Mouse (Mus musculus) bone marrow, adult 2 months (tissue): ENCODE measurements at regions not wholly inside any gene's neighbourhood (a gene's known extent, or its start where the extent isn't known, plus 50 kb on each side); places are given as distances from the start of the nearest gene placed in this dataset.

Source experiments
- H3K27ac ChIP-seq: fragments of 200-500 bp; 2 replicates; pipeline ENCODE4 v1.5.1; 2012; ENCODE audit warnings: low read depth, mild to moderate bottlenecking, control low read depth, inconsistent platforms, low read length; ENCODE audit not compliant: control insufficient read depth, poor library complexity, insufficient read depth
- H3K4me1 ChIP-seq: fragments of 200-500 bp; 2 replicates; pipeline ENCODE4 v1.6.1; 2011; ENCODE audit warnings: low read length; ENCODE audit not compliant: control insufficient read depth, insufficient read depth
- H3K4me3 ChIP-seq: fragments of 200-500 bp; replicated peaks from 2 replicates; pipeline ENCODE3; 2011; ENCODE audit warnings: mild to moderate bottlenecking, low read depth, low read length, control low read depth; ENCODE audit not compliant: control insufficient read depth
- CTCF ChIP-seq: fragments of 200-500 bp; IDR thresholded peaks from 2 replicates; pipeline ENCODE4 v1.5.1; 2011; ENCODE audit warnings: low read length, control low read depth; ENCODE audit not compliant: control insufficient read depth, insufficient read depth
- POLR2A ChIP-seq: fragments of 200-500 bp; IDR thresholded peaks from 2 replicates; pipeline ENCODE4 v1.6.1; 2011; ENCODE audit warnings: low read depth, mild to moderate bottlenecking, control low read depth, low read length, borderline replicate concordance; ENCODE audit not compliant: control insufficient read depth
- WGBS: fragments of 180-500 bp; shearing (Covaris S2); methylation state at CpG from one replicate; pipeline ENCODE4 v1.1.7; 2018; 5-methylcytosine and 5-hydroxymethylcytosine counted together

DNA sequence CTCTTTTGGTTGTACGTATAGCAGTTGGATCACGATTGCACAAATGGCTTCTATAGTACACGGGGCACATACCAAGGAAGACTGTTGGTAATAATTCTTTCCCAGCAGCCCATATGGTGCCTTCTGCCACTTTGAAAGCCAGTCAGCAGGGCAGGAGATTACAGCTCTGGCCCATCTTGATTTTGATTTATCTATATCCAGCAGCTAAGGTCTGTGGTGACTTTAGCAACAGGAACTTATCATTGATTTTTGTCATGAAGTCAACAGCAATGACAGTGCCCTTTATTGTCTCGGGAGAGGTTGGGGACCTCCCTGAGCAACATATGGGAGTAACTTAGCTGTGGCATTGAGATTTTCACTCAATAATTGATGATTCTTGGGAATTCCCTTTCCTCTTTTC is 64.1 kb upstream of the Tab2 start:
- WGBS = 29% methylated on average over 4 of the region's 4 CpGs
- H3K27ac ChIP-seq = no peak overlapping the region
- H3K4me1 ChIP-seq = no peaks in the 10 kb centered on the region; the same call in 1 of the 2 replicates
- no peak overlapping the region for H3K4me3 ChIP-seq
- TF ChIP-seq POLR2A = no peak

DNA sequence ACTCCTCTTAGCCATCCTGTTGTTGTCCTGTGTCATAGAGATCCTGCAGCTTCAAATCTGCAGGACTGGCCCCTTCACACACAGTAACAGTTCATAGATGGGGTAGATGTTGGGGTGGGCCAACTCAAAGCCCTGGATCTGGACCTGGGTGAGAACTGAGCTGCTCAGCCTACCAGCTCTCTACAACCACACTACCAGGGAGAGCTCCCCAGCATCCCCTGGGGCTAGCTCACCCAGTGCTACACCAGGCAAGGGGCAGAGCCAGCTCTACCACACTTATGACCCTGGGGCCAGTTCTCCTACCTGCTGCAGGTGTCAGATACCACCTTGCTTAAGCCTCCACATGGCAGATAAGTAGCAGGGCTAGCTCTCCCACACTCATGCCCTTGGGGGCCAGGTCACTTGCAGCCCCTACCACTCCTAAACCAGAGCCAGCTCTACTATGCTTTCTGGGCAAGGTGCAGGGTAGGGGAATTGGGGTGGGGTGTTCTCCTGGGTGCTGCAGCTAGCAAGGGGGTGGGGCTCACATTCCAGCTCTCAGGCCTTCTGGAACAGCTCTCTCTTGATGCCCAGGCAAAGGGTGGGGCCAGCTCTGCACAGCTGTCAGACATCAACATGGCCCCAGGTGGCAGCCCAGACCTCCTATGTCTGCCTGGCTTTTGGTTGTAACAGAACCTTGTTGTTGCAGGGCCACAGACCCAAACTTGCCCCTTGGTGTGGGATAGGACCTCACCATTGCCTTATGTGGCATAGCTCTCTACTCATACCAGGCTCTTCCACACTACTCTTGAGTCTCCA is 62.4 kb upstream of the Tab2 start:
- Histone ChIP-seq H3K4me1 (no peaks in the 10 kb centered on the region; the same call in 1 of the 2 replicates), H3K27ac (no peak overlapping the region), H3K4me3 (no peak overlapping the region)
- TF ChIP-seq CTCF = no peak
- no peak for TF ChIP-seq POLR2A

DNA sequence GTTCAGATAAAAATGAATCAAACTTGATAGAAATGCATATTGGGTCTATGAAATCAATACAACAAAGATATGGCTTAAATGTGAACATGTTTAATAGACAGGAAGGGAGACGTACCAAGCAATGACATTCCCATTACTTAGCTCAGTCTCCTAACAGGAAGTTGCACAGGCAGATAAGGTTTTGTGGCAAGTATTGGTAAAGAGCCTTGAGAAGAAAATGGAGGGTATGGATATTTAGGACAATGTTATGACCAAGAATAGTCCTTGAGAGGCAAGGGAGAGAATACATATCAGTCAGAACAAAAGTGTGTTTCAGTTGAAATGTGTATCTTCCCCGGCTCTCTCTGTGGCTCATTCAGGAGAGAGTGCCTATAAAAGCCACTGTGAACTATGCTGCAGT is 60.7 kb upstream of the Tab2 start:
- WGBS = 56% methylated on average over 2 of the region's 2 CpGs
- no peak for TF ChIP-seq POLR2A
- no peak for TF ChIP-seq CTCF
- no peaks in the 10 kb centered on the region; the same call in 1 of the 2 replicates for H3K4me1 ChIP-seq

DNA sequence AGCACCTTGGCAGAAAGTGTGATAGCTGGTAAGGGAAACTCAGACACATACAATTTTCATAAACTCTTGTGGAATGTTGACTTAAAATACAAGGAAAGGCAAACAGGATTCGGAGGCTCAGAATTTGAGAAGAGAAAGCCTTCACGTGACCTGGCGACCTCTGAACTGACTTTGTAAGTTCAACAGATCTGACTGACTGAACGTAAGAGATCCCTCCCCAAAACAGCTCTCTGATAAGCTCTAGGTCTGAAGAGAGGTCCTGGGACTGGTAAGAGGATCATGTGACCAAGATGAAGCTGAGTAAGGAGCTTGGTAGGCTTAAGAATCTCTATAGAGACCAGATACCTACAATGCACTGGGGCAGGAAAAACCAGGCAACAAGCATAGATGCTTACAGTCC is 55.7 kb upstream of the Tab2 start:
- H3K4me1 ChIP-seq = peaks cover 3% of the 10 kb centered on the region; the same call in 1 of the 2 replicates

More for the DNA sequence above, 60.7 kb upstream of the Tab2 start:
- H3K27ac ChIP-seq = no peak overlapping the region
- no peak overlapping the region for H3K4me3 ChIP-seq

DNA sequence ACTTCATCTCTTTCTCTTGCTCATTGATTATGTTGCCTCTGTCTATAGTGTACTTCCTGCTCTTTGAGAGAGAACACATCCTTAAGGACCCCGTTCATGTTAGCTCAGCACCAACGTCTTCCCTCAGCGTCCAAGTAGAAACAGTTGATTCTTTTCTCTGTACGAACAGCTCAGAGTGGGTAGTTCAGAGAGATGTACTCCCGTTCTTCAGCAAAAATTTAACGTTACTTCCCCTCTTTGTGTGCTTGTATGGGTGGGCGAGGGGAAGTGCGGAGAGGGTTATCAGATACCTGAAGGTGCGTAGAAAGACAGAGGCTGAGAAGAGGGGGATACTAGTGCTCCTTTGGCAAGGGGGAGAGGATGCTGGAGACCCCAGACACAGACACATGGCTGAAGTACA is 55.1 kb upstream of the Tab2 start:
- no peak overlapping the region for H3K4me3 ChIP-seq
- TF ChIP-seq CTCF (no peak), POLR2A (no peak)
- H3K4me1 ChIP-seq = peaks cover 3% of the 10 kb centered on the region; the same call in 1 of the 2 replicates
- 21% methylated on average over 9 of the region's 9 CpGs for WGBS
- H3K27ac ChIP-seq = no peak overlapping the region

More for the DNA sequence above, 55.7 kb upstream of the Tab2 start:
- 79% methylated on average over 4 of the region's 4 CpGs for WGBS
- TF ChIP-seq POLR2A (no peak), CTCF (no peak)
- Histone ChIP-seq H3K4me3 (no peak overlapping the region), H3K27ac (no peak overlapping the region)

DNA sequence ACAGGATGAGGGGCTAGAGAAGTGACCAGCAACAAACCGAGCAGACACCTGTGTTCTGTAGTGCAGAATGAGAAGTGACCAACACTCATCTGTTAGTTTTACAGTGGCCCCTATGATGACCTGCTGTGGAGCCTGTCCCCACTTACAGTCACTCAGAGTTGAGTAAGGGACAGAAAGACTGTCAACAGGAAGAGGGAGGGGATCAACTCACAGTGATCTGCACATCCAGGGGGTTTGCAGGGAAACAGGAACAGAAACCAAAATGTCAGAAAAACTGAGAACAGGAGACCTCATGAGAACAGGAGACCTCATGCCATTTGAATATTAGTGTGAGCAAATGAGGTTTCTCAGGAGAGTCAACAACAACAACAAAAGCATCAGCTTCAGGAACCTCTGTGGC is 53.8 kb upstream of the Tab2 start:
- no peak overlapping the region for H3K4me3 ChIP-seq
- TF ChIP-seq CTCF (no peak), POLR2A (no peak)
- no peak overlapping the region for H3K27ac ChIP-seq
- WGBS = 42% methylated on average over 1 of the region's 1 CpGs
- peaks cover 3% of the 10 kb centered on the region; the same call in 1 of the 2 replicates for H3K4me1 ChIP-seq

DNA sequence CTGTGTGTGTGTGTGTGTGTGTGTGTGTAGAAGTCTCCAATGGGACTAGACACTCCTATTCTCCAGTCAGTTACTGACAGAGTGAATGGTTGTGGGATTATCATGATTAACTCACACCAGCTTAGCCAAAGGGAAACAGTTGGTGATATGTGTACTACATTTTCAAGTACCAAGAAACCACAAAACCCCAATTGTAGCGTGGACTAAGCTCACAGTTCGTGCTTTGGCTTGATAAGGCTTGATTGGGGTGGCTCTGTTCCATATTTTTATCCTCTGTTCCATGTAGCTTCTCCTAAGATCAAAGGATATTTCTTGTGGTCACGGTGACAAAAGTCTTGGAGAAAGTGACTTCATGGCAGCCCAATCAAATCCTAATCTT is 51.9 kb upstream of the Tab2 start:
- Histone ChIP-seq H3K27ac (no peak overlapping the region), H3K4me3 (no peak overlapping the region), H3K4me1 (peaks cover 3% of the 10 kb centered on the region; the same call in 1 of the 2 replicates)
- 15% methylated on average over 3 of the region's 3 CpGs for WGBS
- TF ChIP-seq CTCF = no peak
- TF ChIP-seq POLR2A = no peak

DNA sequence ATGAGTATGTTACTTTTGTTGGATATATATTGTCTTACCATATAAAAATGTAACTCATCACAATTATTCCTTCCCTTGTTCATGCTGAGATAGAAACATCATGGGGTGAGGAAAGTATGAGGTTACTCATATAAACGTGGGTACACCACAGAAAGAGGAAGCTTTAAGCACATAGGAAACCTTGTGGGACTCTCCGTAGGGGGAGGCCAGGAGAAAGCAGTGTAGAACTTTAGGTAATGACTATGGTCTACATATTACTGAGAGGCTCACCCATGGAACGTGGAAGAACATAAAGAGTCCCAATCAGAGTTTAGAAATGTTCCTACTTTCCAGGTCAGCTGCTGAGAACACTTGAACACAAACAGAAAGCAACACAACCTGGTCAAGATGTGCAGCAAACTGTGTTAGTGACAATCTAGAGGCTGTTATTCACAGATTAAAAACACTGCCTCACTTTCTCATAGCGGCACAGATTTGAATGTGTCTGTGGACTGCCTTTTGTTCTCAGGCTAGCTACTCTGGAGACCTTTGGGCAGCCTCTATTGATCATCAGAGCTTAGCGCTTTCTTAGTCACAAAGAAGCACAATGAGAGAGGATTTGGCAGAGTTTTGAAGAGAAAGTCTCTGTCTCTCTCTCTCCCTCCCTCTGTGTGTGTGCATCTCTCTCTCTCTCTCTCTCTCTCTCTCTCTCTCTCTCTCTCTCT is 51.4 kb upstream of the Tab2 start:
- 32% methylated on average over 5 of the region's 5 CpGs for WGBS
- no peak overlapping the region for H3K4me3 ChIP-seq
- TF ChIP-seq POLR2A = no peak
- no peak for TF ChIP-seq CTCF
- peaks cover 3% of the 10 kb centered on the region; the same call in 1 of the 2 replicates for H3K4me1 ChIP-seq
- H3K27ac ChIP-seq = no peak overlapping the region
